Mouse (Mus musculus): ENCODE data around the gene Vkorc1l1. TPM values are rescaled to one million over a fixed set of nuclear protein-coding genes. Genes with fewer than 3 reads are reported as not detected.

Gene Vkorc1l1
- polyA plus RNA-seq, 1 experiment from 2014 or later, result 24.6 TPM

DNA sequence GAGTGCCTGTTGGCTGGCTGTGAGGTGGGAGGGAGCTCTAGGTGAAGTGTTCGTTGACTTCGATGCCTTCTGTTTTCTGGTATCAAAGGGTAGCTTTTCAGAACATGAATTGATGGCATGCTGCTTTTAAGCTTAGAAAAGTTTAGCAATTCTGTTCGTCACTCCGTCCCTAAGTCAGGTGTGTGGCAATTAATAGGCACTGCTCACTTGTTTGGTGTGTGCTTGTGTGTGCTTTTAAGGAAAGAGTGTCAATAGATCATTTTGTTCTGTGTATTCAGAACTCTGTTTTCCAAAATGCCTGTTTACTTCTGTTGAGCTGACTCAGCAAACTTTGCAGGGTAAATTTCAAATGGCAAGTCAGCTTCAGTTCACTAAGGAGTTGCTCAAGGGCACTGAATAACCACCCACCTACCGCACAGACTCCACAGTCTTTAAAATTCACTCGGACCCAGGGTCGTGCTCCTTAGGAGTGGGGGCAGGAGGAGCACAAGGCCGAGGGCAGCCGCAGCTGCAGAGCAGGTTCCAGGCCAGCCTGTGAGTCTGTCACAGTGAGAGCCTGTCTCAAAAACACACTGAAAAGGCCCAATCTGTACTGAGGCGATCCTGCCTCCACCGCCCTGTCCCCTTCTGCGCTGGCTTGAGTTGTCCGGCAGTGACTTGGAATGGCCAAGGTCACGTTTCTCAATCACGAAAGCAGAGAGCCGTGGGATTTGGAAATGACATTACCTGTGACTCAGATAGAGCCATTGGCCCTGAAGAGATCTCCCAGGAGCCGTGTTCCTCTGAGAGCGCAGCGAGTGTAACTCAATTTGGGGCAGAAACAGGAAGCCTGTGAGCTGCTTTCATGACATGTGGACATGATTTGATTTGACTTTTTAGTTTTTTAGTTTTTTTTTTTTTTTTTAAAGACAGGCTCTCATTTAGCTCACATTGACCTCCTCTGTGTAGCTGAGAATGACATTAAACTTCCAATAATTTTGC, 89.9 kb downstream of the Vkorc1l1 start:
- WGBS, result 92% methylated on average over 19 of the region's 19 CpGs

DNA sequence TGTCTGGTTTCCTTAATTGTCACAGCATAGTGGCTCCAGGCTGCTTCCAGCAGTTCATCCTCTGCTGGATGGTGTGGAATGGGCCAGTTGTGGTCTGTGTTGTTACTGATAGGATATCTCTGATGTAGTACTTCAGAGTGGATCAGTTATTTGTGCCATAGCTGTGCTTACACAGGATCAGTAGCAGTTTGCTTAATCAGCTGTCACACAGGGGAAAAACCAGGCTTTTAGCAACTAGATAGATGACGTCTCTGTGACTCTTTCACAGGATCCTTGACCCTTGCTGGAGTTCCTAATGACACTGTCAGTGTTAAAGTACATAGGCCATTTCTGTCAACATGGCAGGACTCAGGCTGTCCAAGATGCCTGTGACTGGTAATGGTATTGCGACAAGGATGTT, 92.1 kb downstream of the Vkorc1l1 start:
- no peak for ATAC-seq (ENCODE audit: low FRiP score, low TSS enrichment)
- Histone ChIP-seq H3K27ac (ENCODE audit: low read depth, low read length) (no peak overlapping the region), H3K9me3 (ENCODE audit: control insufficient read depth, low read length) (no peaks in the 10 kb centered on the region), H3K9ac (ENCODE audit: low read depth, low read length) (no peak overlapping the region), H3K4me3 (ENCODE audit: low read length) (no peak overlapping the region), H3K4me1 (ENCODE audit: control insufficient read depth, insufficient read depth, low read length) (no peaks in the 10 kb centered on the region), H3K27me3 (ENCODE audit: control insufficient read depth, insufficient read depth, low read length) (no peaks in the 10 kb centered on the region), H3K36me3 (ENCODE audit: control insufficient read depth, insufficient read depth, low read length) (peaks cover 16% of the 10 kb centered on the region), H3K4me2 (replicated peaks; ENCODE audit: low read depth, low read length) (no peak overlapping the region)
- 93% methylated on average over 2 of the region's 2 CpGs for WGBS

More for the DNA sequence above, 89.9 kb downstream of the Vkorc1l1 start:
- no peak overlapping the region for H3K4me2 ChIP-seq (replicated peaks; ENCODE audit: low read depth, low read length)
- H3K4me3 ChIP-seq (ENCODE audit: low read length), result no peak overlapping the region
- no peaks in the 10 kb centered on the region for H3K27me3 ChIP-seq (ENCODE audit: control insufficient read depth, insufficient read depth, low read length)
- H3K9me3 ChIP-seq (ENCODE audit: control insufficient read depth, low read length), result no peaks in the 10 kb centered on the region
- H3K36me3 ChIP-seq (ENCODE audit: control insufficient read depth, insufficient read depth, low read length), result peaks cover 5% of the 10 kb centered on the region; the same call in 1 of the 2 replicates
- no peak overlapping the region for H3K27ac ChIP-seq (ENCODE audit: low read depth, low read length)
- no peaks in the 10 kb centered on the region for H3K4me1 ChIP-seq (ENCODE audit: control insufficient read depth, insufficient read depth, low read length)
- ATAC-seq (ENCODE audit: low FRiP score, low TSS enrichment), result no peak
- no peak overlapping the region for H3K9ac ChIP-seq (ENCODE audit: low read depth, low read length)

Other genes starting within 250 kb of the Vkorc1l1 start
- not detected in 2 replicates for gene Sept14, start 233.5 kb upstream of the Vkorc1l1 start, polyA plus RNA-seq (2014; fragmentation: Nextera tagmentation; extraction: Ambion mirVana)
- gene Mrps17, start 226.5 kb upstream of the Vkorc1l1 start, polyA plus RNA-seq (2014; fragmentation: Nextera tagmentation; extraction: Ambion mirVana), result 201 and 234 TPM in 2 replicates
- gene Nipsnap2, start 216.9 kb upstream of the Vkorc1l1 start, polyA plus RNA-seq (2014; fragmentation: Nextera tagmentation; extraction: Ambion mirVana), result 117 and 137 TPM in 2 replicates
- gene Psph, start 154.5 kb upstream of the Vkorc1l1 start, polyA plus RNA-seq (2014; fragmentation: Nextera tagmentation; extraction: Ambion mirVana), result 61.9 and 68.2 TPM in 2 replicates
- 49.0 and 58.7 TPM in 2 replicates for gene Sumf2, start 95.0 kb upstream of the Vkorc1l1 start, polyA plus RNA-seq (2014; fragmentation: Nextera tagmentation; extraction: Ambion mirVana)
- 1,010 and 1,332 TPM in 2 replicates for gene Chchd2, start 54.5 kb upstream of the Vkorc1l1 start, polyA plus RNA-seq (2014; fragmentation: Nextera tagmentation; extraction: Ambion mirVana)
- 8.0 and 8.7 TPM in 2 replicates for gene Zbed5, start 46.2 kb upstream of the Vkorc1l1 start, polyA plus RNA-seq (2014; fragmentation: Nextera tagmentation; extraction: Ambion mirVana)
- gene Phkg1, start 43.4 kb upstream of the Vkorc1l1 start, polyA plus RNA-seq (2014; fragmentation: Nextera tagmentation; extraction: Ambion mirVana), result 0.15 and 0.21 TPM in 2 replicates
- 3.4 and 3.5 TPM in 2 replicates for gene Nupr1l, start 33.4 kb upstream of the Vkorc1l1 start, polyA plus RNA-seq (2014; fragmentation: Nextera tagmentation; extraction: Ambion mirVana)
- 49.8 and 58.7 TPM in 2 replicates for gene Gusb, start 61.1 kb downstream of the Vkorc1l1 start, polyA plus RNA-seq (2014; fragmentation: Nextera tagmentation; extraction: Ambion mirVana)
- 40.3 and 46.4 TPM in 2 replicates for gene Asl, start 87.3 kb downstream of the Vkorc1l1 start, polyA plus RNA-seq (2014; fragmentation: Nextera tagmentation; extraction: Ambion mirVana)
- 24.5 and 31.2 TPM in 2 replicates for gene Crcp, start 87.3 kb downstream of the Vkorc1l1 start, polyA plus RNA-seq (2014; fragmentation: Nextera tagmentation; extraction: Ambion mirVana)
- gene Tpst1, start 131.4 kb downstream of the Vkorc1l1 start, polyA plus RNA-seq (2014; fragmentation: Nextera tagmentation; extraction: Ambion mirVana), result 61.8 and 70.7 TPM in 2 replicates
- 2.2 and 4.3 TPM in 2 replicates for gene Kctd7, start 202.9 kb downstream of the Vkorc1l1 start, polyA plus RNA-seq (2014; fragmentation: Nextera tagmentation; extraction: Ambion mirVana)
- gene Rabgef1, start 229.8 kb downstream of the Vkorc1l1 start, polyA plus RNA-seq (2014; fragmentation: Nextera tagmentation; extraction: Ambion mirVana), result 21.0 and 26.7 TPM in 2 replicates